Mouse (Mus musculus) embryonic facial prominence, embryonic 11.5 days (tissue): ENCODE data around the gene Mtus2. TPM values are rescaled to one million over a fixed set of nuclear protein-coding genes. Genes with fewer than 3 reads are reported as not detected.
A peak's percentile ranks its signal among the peaks of the same experiment; 100 is the strongest.
"Not testable (repeated sequence)": the region's sequence is repeated elsewhere in the genome, so short reads cannot be mapped to it uniquely, and the experiment has no call there.

ENCODE experiments used
- ATAC-seq: fragments of 200-750 bp; cut with Nextera tagmentation; replicated peaks from 2 replicates; pipeline ENCODE4 v1.8.0; 2017; ENCODE audit warnings: low read depth; ENCODE audit not compliant: insufficient number of reproducible peaks, low FRiP score, low TSS enrichment
- DNase-seq: peaks from one replicate; pipeline ENCODE4 v3.0.0-alpha.2; 2015; ENCODE audit warnings: low spot score
- H3K27ac ChIP-seq: fragments of 300-500 bp; sonication (generic); replicated peaks from 2 replicates; pipeline ENCODE4 v1.5.1; 2014; ENCODE audit warnings: mild to moderate bottlenecking, low read depth, low read length, control low read depth
- H3K27me3 ChIP-seq: fragments of 300-500 bp; sonication (generic); 2 replicates; pipeline ENCODE4 v1.6.1; 2014; ENCODE audit warnings: mild to moderate bottlenecking, low read length, moderate library complexity, mixed read lengths; ENCODE audit not compliant: control insufficient read depth, insufficient read depth
- H3K36me3 ChIP-seq: fragments of 300-500 bp; sonication (generic); replicated peaks from 2 replicates; pipeline ENCODE4 v1.6.1; 2014; ENCODE audit warnings: low read depth, mild to moderate bottlenecking, low read length, moderate library complexity, mixed read lengths; ENCODE audit not compliant: control insufficient read depth, insufficient read depth
- H3K4me1 ChIP-seq: fragments of 300-500 bp; sonication (generic); 2 replicates; pipeline ENCODE4 v1.6.1; 2014; ENCODE audit warnings: low read length, mixed read lengths; ENCODE audit not compliant: control insufficient read depth, insufficient read depth
- H3K4me2 ChIP-seq: fragments of 300-500 bp; sonication (generic); 2 replicates; pipeline ENCODE4 v1.6.1; 2014; ENCODE audit warnings: low read depth, mild to moderate bottlenecking, control low read depth, low read length, moderate library complexity
- H3K4me3 ChIP-seq: fragments of 300-500 bp; sonication (generic); 2 replicates; pipeline ENCODE4 v1.5.1; 2014; ENCODE audit warnings: low read depth, low read length, control low read depth
- H3K9ac ChIP-seq: fragments of 300-500 bp; sonication (generic); replicated peaks from 2 replicates; pipeline ENCODE4 v1.6.1; 2014; ENCODE audit warnings: mild to moderate bottlenecking, control low read depth, low read length
- H3K9me3 ChIP-seq: fragments of 300-500 bp; sonication (generic); replicated peaks from 2 replicates; pipeline ENCODE4 v1.6.1; 2016; ENCODE audit warnings: mild to moderate bottlenecking, low read length, inconsistent platforms, mixed read lengths; ENCODE audit not compliant: control insufficient read depth
- WGBS: fragments of 180-500 bp; shearing (Covaris S2); extraction: QIAGEN DNeasy Blood & Tissue Kit; methylation state at CpG from one replicate; pipeline ENCODE4 v1.1.7; 2014; 5-methylcytosine and 5-hydroxymethylcytosine counted together
- polyA plus RNA-seq: library from polyadenylated mRNA; unstranded; fragments of >200 nt; fragmentation: Nextera tagmentation; extraction: Ambion mirVana; gene quantifications from 2 replicates; pipeline ENCODE4 v1.2.1, GENCODE M21; 2014

The Mtus2 gene
- polyA plus RNA-seq, 1 experiment from 2014 or later, result 10.6 TPM

DNA sequence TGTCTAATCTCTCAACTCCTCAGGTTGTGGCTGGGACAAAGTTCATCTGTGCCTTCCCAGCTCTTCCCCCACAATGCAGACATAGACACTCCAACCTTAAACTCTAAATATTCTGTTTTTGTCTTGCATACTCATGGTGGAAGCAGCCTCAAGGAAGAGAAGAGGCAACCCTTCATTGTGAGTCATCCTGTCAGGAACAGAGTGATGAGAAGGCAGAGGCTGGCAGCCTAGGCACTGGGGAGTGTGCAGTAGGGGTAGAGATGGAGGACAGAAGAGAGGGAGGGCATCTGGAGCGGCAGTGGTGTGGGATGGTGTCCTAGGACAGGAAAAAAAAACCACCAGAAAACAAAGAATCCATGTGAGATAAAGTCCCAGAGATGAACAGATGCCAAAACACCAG lies 208.0 kb downstream of the Mtus2 start:
- Histone ChIP-seq H3K36me3 (no peaks in the 10 kb centered on the region), H3K9me3 (no peaks in the 10 kb centered on the region), H3K4me3 (no peak overlapping the region), H3K27ac (no peak overlapping the region), H3K4me1 (no peaks in the 10 kb centered on the region), H3K27me3 (no peaks in the 10 kb centered on the region), H3K4me2 (no peak overlapping the region), H3K9ac (no peak overlapping the region)
- DNase-seq, result no peak
- 86% methylated on average over 1 of the region's 1 CpGs for WGBS
- ATAC-seq, result no peak

DNA sequence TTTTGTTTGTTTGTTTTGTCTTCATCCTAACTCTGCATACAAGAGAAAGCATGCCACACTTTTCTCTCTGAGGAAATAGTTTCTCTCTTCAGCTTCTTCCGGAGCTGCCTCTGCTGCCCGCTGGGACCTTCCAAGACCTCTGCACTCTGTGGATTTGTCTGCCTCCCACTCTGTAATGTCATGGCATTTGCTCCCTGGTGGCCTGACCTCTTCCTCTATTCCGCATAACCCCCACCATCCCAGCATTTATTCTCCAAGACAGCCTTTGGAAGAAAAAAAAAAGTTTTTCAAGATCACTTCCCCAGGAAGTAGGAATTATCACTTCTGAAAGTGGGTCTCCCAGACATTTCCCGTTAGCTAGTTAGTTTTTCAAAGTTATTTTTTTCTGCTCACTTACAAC lies 218.0 kb downstream of the Mtus2 start:
- Histone ChIP-seq H3K4me3 (no peak overlapping the region), H3K9me3 (no peaks in the 10 kb centered on the region), H3K36me3 (no peaks in the 10 kb centered on the region), H3K9ac (no peak overlapping the region), H3K4me2 (no peak overlapping the region), H3K27ac (no peak overlapping the region), H3K27me3 (no peaks in the 10 kb centered on the region), H3K4me1 (no peaks in the 10 kb centered on the region)
- ATAC-seq (no peak), DNase-seq (no peak)
- WGBS, result 22% methylated on average over 4 of the region's 4 CpGs

DNA sequence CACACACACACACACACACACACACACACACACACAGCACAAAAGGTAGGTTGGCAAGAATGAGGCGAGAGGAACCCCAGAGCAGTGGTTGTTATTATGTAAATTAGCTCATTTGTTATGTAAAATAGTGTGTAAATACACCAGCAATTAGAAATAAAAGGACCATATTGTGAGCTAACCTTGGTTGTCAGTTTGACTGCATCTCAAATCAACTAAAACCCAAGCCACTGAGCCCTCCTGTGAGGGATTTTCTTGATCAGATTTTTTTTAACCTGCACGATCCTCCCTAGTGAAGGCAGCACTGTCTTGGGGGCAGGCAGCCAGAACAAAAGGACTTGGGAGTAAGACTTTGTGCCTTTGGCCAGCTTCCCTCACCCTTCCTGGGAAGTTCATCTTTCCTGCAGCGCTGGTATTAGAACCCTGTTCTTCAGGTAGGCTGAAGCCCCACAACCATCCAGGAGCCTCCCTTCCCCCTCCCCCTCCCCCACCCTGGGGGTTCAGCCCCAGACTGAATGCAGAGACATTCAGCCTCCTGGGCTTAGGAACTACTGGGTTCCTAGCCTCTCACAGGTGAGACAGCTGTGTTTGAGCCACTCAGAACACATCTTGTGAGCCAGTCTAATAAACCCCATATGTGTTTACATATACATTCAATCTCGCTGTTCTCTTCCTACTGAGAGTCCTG lies 218.8 kb downstream of the Mtus2 start:
- no peaks in the 10 kb centered on the region for H3K27me3 ChIP-seq
- no peak for DNase-seq
- 46% methylated on average over 4 of the region's 4 CpGs for WGBS
- H3K4me2 ChIP-seq, result no peak overlapping the region
- no peak for ATAC-seq
- H3K4me1 ChIP-seq, result no peaks in the 10 kb centered on the region
- no peaks in the 10 kb centered on the region for H3K36me3 ChIP-seq
- H3K4me3 ChIP-seq, result no peak overlapping the region
- no peak overlapping the region; the same call in 1 of the 2 replicates for H3K27ac ChIP-seq
- H3K9ac ChIP-seq, result no peak overlapping the region
- no peaks in the 10 kb centered on the region for H3K9me3 ChIP-seq

DNA sequence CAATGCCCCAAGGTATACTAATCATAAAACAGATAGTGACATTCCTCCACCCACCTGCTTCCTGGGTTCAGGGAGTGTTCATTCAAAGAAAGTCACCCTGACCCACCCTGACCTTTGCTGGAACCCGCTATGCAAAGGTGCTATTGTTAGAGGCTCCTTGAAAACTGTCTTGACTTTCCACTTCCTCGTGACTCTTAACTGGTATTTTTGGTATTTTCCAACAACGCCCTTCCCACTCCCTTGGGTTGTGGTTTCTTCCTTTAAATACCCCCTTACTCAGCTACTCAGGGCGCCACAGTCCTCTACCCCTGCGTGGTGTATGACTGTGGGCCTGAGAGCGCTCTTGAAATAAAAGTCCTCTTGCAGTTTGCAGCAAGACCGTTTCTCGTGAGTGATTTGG lies 219.4 kb downstream of the Mtus2 start:
- DNase-seq, result not testable (repeated sequence)

DNA sequence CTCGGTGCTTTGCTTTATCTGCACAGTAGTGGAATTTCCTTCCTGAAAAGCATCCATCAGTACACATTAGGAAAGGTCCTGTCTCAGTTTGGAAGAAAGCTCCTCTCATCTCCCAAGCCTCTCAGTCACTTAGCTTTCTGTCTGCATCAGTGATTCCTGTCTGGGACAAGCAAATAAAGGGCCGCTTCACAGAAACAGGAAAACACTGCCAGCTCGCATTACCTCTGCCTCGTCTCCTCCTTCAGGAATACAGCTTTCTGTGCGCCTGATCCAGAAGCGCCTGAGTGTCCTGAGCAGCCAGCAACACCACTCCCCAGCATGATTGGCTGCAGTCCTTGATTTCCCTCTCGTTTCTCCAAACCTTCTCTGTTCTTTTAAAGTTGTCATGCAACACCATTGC lies 222.1 kb downstream of the Mtus2 start:
- no peaks in the 10 kb centered on the region for H3K36me3 ChIP-seq
- H3K27me3 ChIP-seq, result no peaks in the 10 kb centered on the region
- H3K9ac ChIP-seq, result no peak overlapping the region
- H3K4me3 ChIP-seq, result no peak overlapping the region
- H3K4me1 ChIP-seq, result no peaks in the 10 kb centered on the region
- 62% methylated on average over 7 of the region's 7 CpGs for WGBS
- H3K27ac ChIP-seq, result no peak overlapping the region
- H3K9me3 ChIP-seq, result no peaks in the 10 kb centered on the region
- DNase-seq (no peak), ATAC-seq (no peak)
- no peak overlapping the region for H3K4me2 ChIP-seq

More for the DNA sequence above, 219.4 kb downstream of the Mtus2 start:
- H3K4me3 ChIP-seq, H3K27me3 ChIP-seq, H3K9me3 ChIP-seq, H3K4me2 ChIP-seq, H3K9ac ChIP-seq, H3K27ac ChIP-seq, H3K4me1 ChIP-seq, ATAC-seq, H3K36me3 ChIP-seq: not testable (repeated sequence)
- 82% methylated on average over 8 of the region's 8 CpGs for WGBS

DNA sequence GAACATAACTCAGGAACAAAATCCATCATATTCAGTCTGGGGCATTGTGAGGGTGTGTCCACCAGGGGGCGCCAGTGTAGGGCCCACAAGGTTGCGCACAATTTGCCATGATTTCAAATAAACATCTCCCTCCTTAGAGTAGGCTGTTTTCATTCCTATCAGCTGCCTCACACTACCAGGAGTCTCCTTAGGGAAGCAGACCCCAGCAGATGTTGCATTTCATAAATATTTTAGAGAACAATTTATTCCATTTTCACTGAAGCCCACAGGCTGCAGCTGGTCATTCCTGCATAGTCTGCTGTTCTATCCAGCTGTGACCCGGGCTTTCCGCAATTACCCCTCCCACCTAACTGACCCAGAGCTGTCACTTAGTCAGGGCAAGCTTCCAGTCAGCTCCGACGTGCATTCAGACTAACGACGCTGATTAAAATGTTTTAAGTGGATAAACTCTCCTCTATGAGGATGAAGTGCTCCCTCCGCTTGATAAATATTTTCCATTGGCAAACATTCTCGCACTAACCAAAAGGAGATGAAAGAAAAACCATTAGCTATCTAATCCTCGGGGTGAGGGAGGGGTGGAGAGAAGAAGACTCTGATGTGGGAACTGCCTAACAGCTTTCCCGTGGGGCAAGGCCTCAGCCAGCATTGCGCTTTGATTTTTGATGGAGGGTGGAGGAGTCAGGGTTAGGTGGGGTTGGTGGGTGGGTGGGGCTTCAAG lies 223.6 kb downstream of the Mtus2 start:
- peaks cover 3% of the 10 kb centered on the region for H3K9me3 ChIP-seq
- H3K27ac ChIP-seq, result no peak overlapping the region
- no peaks in the 10 kb centered on the region for H3K4me1 ChIP-seq
- WGBS, result 29% methylated on average over 13 of the region's 13 CpGs
- ATAC-seq, result peak; percentile 62; the same call in 1 of the 2 replicates
- no peak overlapping the region for H3K9ac ChIP-seq
- H3K4me3 ChIP-seq, result no peak overlapping the region
- DNase-seq, result peak; percentile 49
- H3K4me2 ChIP-seq, result no peak overlapping the region
- H3K36me3 ChIP-seq, result no peaks in the 10 kb centered on the region
- no peaks in the 10 kb centered on the region for H3K27me3 ChIP-seq

DNA sequence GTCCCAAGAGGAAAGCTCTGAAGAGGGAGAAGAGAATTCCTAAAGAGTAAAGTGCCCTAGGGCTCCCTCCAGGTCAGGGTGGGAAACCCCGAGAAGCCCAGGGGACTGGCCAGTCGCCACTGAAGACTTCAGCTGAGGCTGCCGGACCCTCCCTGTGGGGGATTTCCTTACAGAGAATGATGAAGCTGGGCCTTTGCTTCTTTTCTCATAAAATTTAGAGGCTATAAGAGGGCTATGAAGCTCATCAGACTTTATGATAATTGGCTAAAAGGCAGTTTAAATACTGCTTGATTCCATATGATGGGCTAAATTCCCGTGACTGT lies 224.1 kb downstream of the Mtus2 start:
- ATAC-seq (no peak), DNase-seq (no peak)
- H3K27me3 ChIP-seq, result no peaks in the 10 kb centered on the region
- no peaks in the 10 kb centered on the region for H3K4me1 ChIP-seq
- WGBS, result 38% methylated on average over 4 of the region's 4 CpGs
- H3K27ac ChIP-seq, result no peak overlapping the region
- no peak overlapping the region for H3K9ac ChIP-seq
- no peak overlapping the region for H3K4me2 ChIP-seq
- no peak overlapping the region for H3K4me3 ChIP-seq
- H3K9me3 ChIP-seq, result peaks cover 3% of the 10 kb centered on the region
- no peaks in the 10 kb centered on the region for H3K36me3 ChIP-seq

DNA sequence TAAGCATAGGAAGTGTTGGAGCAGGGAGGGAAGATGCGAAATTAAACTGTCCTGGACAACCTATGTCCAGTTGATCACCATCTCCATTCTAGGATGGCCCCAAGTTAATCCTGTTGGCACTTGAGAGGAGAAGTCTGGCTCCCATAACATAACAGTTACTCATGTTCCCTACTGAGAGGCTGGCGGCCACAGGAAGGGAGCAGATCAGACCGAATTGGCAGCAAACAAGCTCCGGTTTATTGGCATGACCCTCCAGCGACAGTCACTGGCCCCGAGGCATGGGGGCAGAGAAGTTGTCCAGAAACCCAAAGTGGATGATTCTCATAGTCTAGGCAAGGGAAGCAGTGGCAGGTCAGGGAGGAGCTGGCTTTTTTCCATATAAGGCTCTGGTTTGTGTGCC lies 224.8 kb downstream of the Mtus2 start:
- no peak overlapping the region for H3K4me2 ChIP-seq
- DNase-seq, result no peak
- no peaks in the 10 kb centered on the region for H3K4me1 ChIP-seq
- H3K9ac ChIP-seq, result no peak overlapping the region
- H3K27ac ChIP-seq, result no peak overlapping the region
- H3K9me3 ChIP-seq, result peaks cover 3% of the 10 kb centered on the region
- ATAC-seq, result no peak
- H3K36me3 ChIP-seq, result no peaks in the 10 kb centered on the region
- H3K4me3 ChIP-seq, result no peak overlapping the region
- H3K27me3 ChIP-seq, result no peaks in the 10 kb centered on the region
- WGBS, result 67% methylated on average over 6 of the region's 6 CpGs
